Mouse (Mus musculus) cortical plate, adult 2 months (tissue): ENCODE results near the gene Epha7.

Source experiments
- CTCF ChIP-seq: fragments of 200-500 bp; IDR thresholded peaks from 2 replicates; pipeline ENCODE4 v1.5.1; 2011; ENCODE audit warnings: mild to moderate bottlenecking, control low read depth, low read length; ENCODE audit not compliant: insufficient read depth; ENCODE audit errors: extremely low read depth
- POLR2A ChIP-seq: fragments of 200-500 bp; IDR thresholded peaks from 2 replicates; pipeline ENCODE4 v1.6.1; 2011; ENCODE audit warnings: mild to moderate bottlenecking, low read length, control low read depth; ENCODE audit not compliant: insufficient read depth; ENCODE audit errors: extremely low read depth

DNA sequence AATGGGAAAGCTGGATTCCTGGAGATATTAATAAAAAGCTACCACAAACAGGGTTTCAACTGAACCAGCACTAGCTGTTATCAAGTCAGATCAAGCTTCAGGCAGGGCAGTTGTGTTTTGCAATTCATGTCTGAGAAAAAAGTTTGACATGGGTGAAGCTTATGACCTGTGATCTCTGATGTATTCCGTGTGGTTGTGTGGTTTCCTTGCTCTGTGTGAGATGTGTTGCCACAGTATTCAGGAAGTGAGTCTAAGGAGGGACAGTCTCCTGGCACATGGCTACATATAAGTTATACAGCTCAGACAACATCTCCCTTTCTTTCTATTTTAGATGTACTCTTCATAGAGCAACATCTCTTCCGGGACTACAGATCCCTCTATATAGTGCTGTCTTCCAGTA, 99.1 kb downstream of the Epha7 start:
- TF ChIP-seq CTCF: no peak
- no peak for TF ChIP-seq POLR2A
